Mouse (Mus musculus) hindbrain, embryonic 10.5 days (tissue): Measurements from ENCODE around the gene Per2. TPM values are rescaled to one million over a fixed set of nuclear protein-coding genes. Genes with fewer than 3 reads are reported as not detected.
A peak's percentile ranks its signal among the peaks of the same experiment; 100 is the strongest.

Experiments used
- DNase-seq: peaks from one replicate; pipeline ENCODE4 v3.0.0-alpha.2; 2017; ENCODE audit warnings: low spot score
- H3K27ac ChIP-seq: fragments of 300-500 bp; sonication (generic); 2 replicates; pipeline ENCODE4 v1.5.1; 2016; ENCODE audit warnings: mild to moderate bottlenecking, moderate library complexity
- H3K27me3 ChIP-seq: fragments of 300-500 bp; sonication (generic); 2 replicates; pipeline ENCODE4 v1.6.1; 2016; ENCODE audit warnings: mild to moderate bottlenecking; ENCODE audit not compliant: poor library complexity, insufficient read depth, severe bottlenecking
- H3K36me3 ChIP-seq: fragments of 300-500 bp; sonication (generic); 2 replicates; pipeline ENCODE4 v1.6.1; 2016; ENCODE audit warnings: mild to moderate bottlenecking, moderate library complexity
- H3K4me1 ChIP-seq: fragments of 300-500 bp; sonication (generic); replicated peaks from 2 replicates; pipeline ENCODE4 v1.6.1; 2016; ENCODE audit warnings: mild to moderate bottlenecking
- H3K4me3 ChIP-seq: fragments of 300-500 bp; sonication (generic); 2 replicates; pipeline ENCODE4 v1.5.1; 2016; ENCODE audit warnings: mild to moderate bottlenecking, moderate library complexity
- H3K9me3 ChIP-seq: fragments of 300-500 bp; sonication (generic); 2 replicates; pipeline ENCODE4 v1.6.1; 2016; ENCODE audit warnings: mild to moderate bottlenecking, moderate library complexity
- WGBS: fragments of 180-500 bp; shearing (Covaris S2); methylation state at CpG from one replicate; pipeline ENCODE4 v1.1.7; 2016; 5-methylcytosine and 5-hydroxymethylcytosine counted together
- polyA plus RNA-seq: library from polyadenylated mRNA; unstranded; fragments of >200 nt; fragmentation: Nextera tagmentation; extraction: Ambion mirVana; gene quantifications from 2 replicates; pipeline ENCODE4 v1.2.1, GENCODE M21; 2016

Per2 gene
- polyA plus RNA-seq, 1 experiment from 2014 or later, result 2.4 TPM

DNA sequence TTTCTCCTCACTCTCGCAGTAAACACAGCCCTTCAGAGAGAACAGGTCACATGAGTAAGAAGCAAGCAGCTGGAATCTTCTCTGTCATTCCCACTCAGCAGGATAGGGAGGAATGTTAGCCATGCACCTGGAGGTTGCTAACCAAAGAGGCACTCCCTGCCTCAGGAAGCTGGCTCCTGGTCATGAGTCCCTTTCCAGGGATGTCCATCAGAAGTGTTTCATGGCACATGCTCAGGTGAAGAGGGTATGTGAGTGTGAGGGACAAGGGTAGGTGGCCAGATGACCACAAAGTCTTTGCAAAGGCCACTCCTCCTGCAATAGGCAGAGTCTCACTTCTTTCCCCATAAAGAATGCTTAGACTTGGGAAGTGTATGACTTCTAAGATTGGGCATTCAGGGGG is 41.1 kb downstream of the Per2 start:
- Histone ChIP-seq H3K9me3 (no peaks in the 10 kb centered on the region), H3K4me3 (no peak overlapping the region), H3K4me1 (peaks cover 50% of the 10 kb centered on the region), H3K27me3 (no peaks in the 10 kb centered on the region; the same call in 1 of the 2 replicates), H3K36me3 (no peaks in the 10 kb centered on the region; the same call in 1 of the 2 replicates), H3K27ac (no peak overlapping the region; the same call in 1 of the 2 replicates)
- 82% methylated on average over 1 of the region's 1 CpGs for WGBS
- DNase-seq, result no peak

DNA sequence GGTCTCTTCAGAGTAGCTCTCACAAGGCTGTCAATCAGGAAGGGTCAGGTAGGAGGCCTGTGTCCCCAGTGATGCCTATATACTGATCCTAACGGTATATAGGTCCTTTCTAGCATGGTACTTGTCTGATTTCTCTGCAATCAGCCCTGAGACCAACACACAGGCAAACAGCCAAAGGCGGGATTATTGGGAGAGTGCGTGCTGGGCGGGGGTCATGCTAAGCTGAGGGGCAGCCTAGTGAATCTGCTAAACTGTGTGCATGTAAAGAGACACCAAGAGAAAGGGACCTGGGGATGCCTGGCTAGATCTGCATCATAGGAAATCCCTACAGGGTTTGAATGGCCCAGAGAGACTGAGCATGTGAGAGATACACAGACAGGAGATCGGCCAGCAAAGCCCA is 43.8 kb downstream of the Per2 start:
- Histone ChIP-seq H3K27ac (peak overlapping the region; percentile 96), H3K4me3 (no peak overlapping the region), H3K36me3 (peaks cover 17% of the 10 kb centered on the region), H3K4me1 (peaks cover 70% of the 10 kb centered on the region), H3K27me3 (peaks cover 6% of the 10 kb centered on the region; the same call in 1 of the 2 replicates), H3K9me3 (no peaks in the 10 kb centered on the region)
- DNase-seq, result peak; percentile 12
- WGBS, result 73% methylated on average over 5 of the region's 5 CpGs

DNA sequence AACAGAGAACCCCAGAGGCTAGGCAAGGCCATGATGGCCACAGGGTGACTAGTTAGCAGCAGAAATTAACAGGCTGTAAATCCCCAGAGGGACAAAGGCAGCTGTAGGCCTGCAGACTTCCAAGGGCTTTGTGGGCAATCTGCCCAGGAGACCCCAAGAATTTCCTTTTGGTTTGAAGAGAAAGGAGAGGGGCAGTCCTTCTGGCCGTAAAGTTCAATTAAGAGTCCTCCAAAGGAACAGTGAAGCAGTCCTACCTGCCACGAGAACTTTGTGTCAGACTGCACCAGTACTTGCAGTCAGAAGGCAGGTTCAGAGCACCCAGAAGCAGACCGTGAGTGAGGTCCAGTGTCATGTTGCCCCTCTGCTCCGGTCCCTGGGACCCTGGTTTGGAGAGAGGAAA is 44.2 kb downstream of the Per2 start:
- H3K4me3 ChIP-seq, result peak overlapping the region; percentile 78
- H3K4me1 ChIP-seq, result peaks cover 67% of the 10 kb centered on the region
- H3K9me3 ChIP-seq, result no peaks in the 10 kb centered on the region
- peak; percentile 30 for DNase-seq
- H3K27me3 ChIP-seq, result peaks cover 6% of the 10 kb centered on the region; the same call in 1 of the 2 replicates
- peaks cover 19% of the 10 kb centered on the region for H3K36me3 ChIP-seq
- H3K27ac ChIP-seq, result peak overlapping the region; percentile 96
- 67% methylated on average over 4 of the region's 4 CpGs for WGBS

DNA sequence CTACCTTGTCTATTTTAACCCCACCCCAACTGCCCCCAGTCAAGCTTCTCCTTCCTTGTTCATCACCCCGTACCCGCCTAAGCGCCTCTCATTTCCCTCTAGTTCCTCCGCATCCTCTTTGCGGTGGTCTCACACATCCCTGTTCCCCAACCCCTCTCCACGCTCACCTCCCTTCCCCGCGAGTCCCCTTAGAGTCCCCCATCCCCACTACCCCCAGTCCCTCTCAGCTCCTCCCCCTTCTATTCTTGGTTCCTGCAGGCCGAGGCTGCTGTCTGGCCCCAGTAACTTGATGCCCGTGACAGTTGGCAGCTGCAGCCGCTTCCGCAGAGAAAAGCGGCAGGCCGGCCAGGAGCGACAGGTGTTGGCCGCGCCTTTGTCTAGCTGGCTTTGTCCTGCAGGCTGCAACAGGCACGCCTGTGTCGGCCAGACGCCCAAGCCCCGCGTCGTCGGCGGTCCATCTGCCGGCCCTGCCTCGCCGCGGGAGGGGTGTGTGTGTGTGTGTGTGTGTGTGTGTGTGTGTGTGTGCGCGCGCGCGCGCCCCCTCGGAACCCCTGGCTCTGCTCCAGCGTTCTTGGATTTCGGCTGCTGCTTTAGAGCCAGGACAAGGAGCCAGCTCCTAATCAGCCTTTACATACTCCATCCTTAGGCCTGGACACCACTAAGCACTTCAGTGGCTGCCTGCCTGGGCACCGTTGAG is 45.1 kb downstream of the Per2 start, which contains the start of gene Hes6:
Gene Hes6 (minus strand): TSS at position 141 of the 697 bp plus-strand sequence.
- WGBS, result 1% methylated on average over 38 of the region's 39 CpGs

DNA sequence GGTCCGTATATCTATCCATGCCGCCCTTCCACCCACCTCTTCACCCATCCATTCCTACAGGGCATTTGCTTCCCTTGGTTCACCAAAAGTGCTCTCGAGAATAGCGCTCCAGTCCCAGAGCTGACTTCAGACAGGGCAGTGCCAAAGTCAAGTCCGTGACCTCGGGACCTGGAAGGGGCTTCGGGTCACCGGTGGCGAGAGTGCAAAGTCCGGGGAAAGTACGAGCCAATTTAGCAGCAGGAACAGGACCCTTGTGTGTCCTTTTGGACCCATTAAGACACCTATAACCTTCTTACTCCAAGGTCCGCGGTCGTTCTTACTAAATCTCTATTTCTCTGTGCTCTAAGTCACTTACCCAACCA is 45.6 kb downstream of the Per2 start:
- H3K4me1 ChIP-seq, result peaks cover 65% of the 10 kb centered on the region
- peak overlapping the region; percentile 78 for H3K4me3 ChIP-seq
- DNase-seq, result no peak
- no peaks in the 10 kb centered on the region for H3K9me3 ChIP-seq
- under 1% methylated on average over 14 of the region's 14 CpGs for WGBS
- H3K27me3 ChIP-seq, result peaks cover 6% of the 10 kb centered on the region; the same call in 1 of the 2 replicates
- peaks cover 19% of the 10 kb centered on the region for H3K36me3 ChIP-seq
- peak overlapping the region; percentile 96 for H3K27ac ChIP-seq

More for the DNA sequence above, 45.1 kb downstream of the Per2 start, which contains the start of gene Hes6:
- H3K4me3 ChIP-seq, result peak within 1 kb of the TSS; percentile 78
- peak; percentile 93 for DNase-seq
- H3K4me1 ChIP-seq, result peaks cover 65% of the 10 kb centered on the region
- peak within 1 kb of the TSS; percentile 96 for H3K27ac ChIP-seq
- H3K9me3 ChIP-seq, result no peaks in the 10 kb centered on the region
- peaks cover 19% of the 10 kb centered on the region for H3K36me3 ChIP-seq
- H3K27me3 ChIP-seq, result peaks cover 6% of the 10 kb centered on the region; the same call in 1 of the 2 replicates

DNA sequence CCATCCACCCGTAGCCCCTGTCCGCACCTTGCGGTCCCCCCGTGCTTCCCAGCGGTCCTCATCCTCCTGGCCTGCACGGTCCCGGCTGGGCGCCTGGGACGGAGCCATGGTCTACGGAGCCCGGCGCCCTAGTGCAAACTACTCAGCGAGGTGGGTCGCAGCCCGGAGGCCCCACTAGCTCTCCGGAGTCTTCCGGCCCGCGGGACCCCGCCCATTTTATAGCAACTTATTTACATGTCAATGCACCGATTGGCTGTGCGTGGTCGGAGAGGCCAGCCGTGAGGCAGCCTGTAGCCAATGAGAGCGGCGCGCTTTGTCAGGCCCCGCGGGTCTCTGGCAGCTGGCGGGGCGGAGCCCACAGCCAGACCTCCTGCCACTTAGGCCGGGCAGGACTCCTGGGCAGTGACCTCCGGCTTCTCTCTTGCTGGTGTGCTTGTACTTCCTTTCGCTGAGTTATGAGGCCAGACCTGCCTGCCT is 46.1 kb downstream of the Per2 start:
- DNase-seq, result peak; percentile 99
- Histone ChIP-seq H3K27me3 (peaks cover 6% of the 10 kb centered on the region), H3K27ac (peak overlapping the region; percentile 96), H3K4me1 (peaks cover 65% of the 10 kb centered on the region), H3K9me3 (no peaks in the 10 kb centered on the region), H3K36me3 (peaks cover 19% of the 10 kb centered on the region), H3K4me3 (peak overlapping the region; percentile 78)
- WGBS, result under 1% methylated on average over 34 of the region's 34 CpGs

DNA sequence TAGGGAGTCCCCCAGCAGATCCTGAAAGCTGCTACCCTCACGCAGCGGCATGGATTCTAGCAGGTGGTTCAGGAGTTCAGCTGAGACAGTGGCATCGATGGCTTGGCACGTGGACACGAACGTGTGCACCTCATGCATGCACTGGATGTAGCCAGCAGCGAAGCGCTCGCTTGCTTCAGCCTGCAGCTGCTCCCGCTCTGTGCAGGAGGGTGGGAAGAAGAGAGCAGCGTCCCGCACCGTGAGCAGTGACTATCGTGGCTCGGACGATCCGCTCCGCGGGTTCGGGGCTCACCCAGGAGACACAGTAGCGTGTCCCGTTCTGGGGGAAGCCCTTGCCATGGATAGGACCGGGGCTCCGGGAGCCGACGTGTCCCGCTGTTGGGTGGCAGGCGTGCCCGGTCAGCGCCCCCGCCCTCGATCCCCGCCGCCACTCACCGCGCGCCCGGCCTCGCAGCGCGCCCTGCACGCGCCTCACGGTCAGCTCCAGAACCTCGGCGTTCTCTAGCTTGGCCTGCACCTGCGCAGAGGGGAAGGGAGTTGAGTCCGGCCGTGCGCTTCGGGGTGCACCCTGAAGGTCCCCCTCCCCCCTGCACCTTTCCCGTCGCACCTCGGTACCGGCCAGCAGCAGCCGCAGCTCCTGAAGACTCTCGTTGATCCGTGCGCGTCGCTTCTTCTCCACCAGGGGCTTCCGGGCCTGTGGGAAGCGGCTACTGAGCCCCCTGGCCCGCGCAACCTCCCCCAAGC is 46.7 kb downstream of the Per2 start:
- H3K36me3 ChIP-seq, result peaks cover 19% of the 10 kb centered on the region
- no peaks in the 10 kb centered on the region for H3K9me3 ChIP-seq
- peak overlapping the region; percentile 78 for H3K4me3 ChIP-seq
- 4% methylated on average over 65 of the region's 65 CpGs for WGBS
- H3K27me3 ChIP-seq, result peaks cover 6% of the 10 kb centered on the region
- peaks cover 62% of the 10 kb centered on the region for H3K4me1 ChIP-seq
- peak; percentile 44 for DNase-seq
- H3K27ac ChIP-seq, result peak overlapping the region; percentile 96

DNA sequence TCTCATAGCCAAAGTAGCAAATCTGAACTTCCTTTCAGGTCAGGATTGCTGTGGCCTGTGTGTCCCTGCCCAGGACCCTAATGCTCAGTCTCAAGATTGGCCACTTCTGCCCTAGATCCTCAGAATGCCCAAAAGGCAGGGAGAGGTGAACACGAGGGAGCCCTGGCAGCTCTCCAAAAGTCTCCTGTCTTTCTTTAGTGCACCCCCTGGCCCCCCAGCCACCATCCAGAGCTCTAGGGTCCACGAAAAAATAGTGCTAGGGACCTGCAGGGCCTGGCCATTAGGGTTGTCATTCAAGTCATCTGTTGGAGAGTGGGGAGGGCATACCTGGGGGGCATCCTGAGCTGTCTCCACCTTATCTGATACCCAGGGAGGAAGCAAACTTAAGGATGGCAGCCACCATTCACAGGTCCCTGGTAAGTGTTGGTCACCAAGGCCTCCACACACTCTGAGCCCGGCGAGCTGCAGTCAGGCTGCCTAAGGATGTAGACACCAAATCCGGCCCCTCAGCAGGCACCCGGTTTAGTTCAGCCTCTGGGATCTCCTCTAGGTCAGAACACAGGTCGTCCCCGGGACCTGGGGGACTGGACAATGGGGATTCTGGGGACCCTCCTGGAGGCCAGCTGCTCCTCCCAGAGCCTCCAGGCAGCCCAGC is 47.4 kb downstream of the Per2 start:
- WGBS, result 61% methylated on average over 8 of the region's 8 CpGs
- Histone ChIP-seq H3K36me3 (peaks cover 19% of the 10 kb centered on the region), H3K4me1 (peaks cover 62% of the 10 kb centered on the region), H3K27me3 (peaks cover 6% of the 10 kb centered on the region), H3K27ac (peak overlapping the region; percentile 96), H3K9me3 (no peaks in the 10 kb centered on the region), H3K4me3 (peak overlapping the region; percentile 78)
- DNase-seq, result no peak

DNA sequence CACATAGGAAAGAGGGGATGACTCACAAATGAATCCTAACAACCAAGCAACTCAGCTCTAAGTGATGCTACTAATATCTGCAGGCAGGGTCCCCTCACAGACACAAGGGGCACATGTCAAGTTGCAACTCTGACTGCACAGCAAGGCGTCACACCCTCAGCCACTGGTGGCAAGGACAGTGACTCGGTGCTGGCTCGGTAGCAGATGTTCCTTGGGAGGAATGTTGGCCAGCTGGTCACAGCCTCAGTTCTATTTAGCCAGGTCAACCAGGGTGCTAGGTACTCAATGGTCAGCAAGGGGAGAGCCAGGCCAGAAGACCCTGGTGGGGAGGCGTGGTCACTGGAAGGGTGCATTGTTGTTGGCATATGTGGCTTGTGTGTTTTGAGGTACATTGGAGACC is 51.3 kb downstream of the Per2 start:
- WGBS, result 80% methylated on average over 4 of the region's 4 CpGs
- Histone ChIP-seq H3K4me1 (peaks cover 25% of the 10 kb centered on the region), H3K4me3 (no peak overlapping the region), H3K9me3 (no peaks in the 10 kb centered on the region), H3K27ac (no peak overlapping the region), H3K27me3 (peaks cover 17% of the 10 kb centered on the region), H3K36me3 (peaks cover 19% of the 10 kb centered on the region)
- DNase-seq, result no peak

DNA sequence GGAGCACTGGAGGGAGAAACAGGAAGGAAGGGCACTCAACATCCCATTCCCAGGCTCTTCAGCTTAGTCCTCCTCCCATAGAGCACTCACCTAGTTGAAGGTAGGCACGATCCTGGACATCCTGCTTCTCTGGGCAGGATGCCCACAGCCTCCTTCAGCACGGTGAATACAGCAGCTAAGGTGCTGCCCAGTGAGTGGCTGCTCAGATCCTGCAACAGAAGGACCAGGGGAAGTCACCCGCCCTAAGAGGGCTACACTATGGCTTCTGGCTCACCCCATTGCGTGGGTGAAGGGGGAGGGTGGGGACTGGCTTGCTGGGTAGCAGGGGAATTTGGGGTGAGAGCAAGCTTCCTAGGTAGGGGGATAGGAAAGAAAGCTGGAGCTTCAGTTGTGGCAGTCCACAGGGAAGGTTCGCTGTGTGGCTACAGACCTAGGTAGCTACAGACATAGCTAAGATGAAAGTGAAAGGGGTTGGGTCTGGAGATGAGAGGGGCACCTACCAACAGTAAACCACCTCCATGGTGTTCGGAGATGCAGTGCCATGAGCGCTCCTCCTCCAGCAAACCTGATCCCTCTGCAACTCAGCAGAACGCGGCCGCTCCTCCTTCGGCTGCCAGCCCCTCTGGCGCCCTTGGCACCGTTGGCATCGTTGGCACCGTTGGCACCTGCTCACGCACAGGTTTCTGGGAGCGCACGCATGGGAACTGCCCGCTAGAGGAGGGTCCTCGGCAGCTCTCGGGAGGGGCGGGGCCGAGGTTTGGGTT is 53.5 kb downstream of the Per2 start:
- H3K27ac ChIP-seq, result no peak overlapping the region
- peaks cover 4% of the 10 kb centered on the region for H3K4me1 ChIP-seq
- DNase-seq, result no peak
- peaks cover 5% of the 10 kb centered on the region; the same call in 1 of the 2 replicates for H3K36me3 ChIP-seq
- WGBS, result 59% methylated on average over 23 of the region's 23 CpGs
- H3K4me3 ChIP-seq, result no peak overlapping the region
- H3K27me3 ChIP-seq, result peaks cover 11% of the 10 kb centered on the region
- no peaks in the 10 kb centered on the region for H3K9me3 ChIP-seq

DNA sequence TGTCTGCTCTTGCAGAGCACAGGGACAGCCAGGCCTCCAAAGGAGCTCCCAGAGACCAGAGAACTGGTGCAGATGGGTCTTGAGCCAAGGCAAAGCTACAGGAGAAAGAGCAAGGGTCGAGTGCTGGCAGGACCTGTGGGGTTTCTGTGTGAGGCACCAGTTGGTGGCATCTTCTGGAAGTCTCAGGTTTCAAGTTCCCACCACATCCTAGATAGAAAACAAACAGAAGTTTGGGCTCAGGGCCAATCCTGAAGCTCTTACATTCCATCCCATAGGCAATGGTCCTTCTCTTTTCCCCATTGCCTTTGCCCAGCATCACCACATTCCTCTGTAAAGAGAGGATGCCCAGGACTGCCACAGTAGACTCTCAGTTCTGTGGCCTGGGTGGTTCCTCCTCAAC is 54.1 kb downstream of the Per2 start:
- 40% methylated on average over 1 of the region's 1 CpGs for WGBS
- no peaks in the 10 kb centered on the region for H3K9me3 ChIP-seq
- DNase-seq, result no peak
- H3K27me3 ChIP-seq, result peaks cover 11% of the 10 kb centered on the region
- H3K4me1 ChIP-seq, result no peaks in the 10 kb centered on the region; the same call in 1 of the 2 replicates
- no peaks in the 10 kb centered on the region for H3K36me3 ChIP-seq
- no peak overlapping the region for H3K4me3 ChIP-seq
- H3K27ac ChIP-seq, result no peak overlapping the region
